Mouse (Mus musculus) cerebellum, adult 11-12 months (tissue): ENCODE measurements around the gene Ung.

ENCODE experiments used
- DNase-seq: peaks from one replicate; pipeline ENCODE4 v3.0.0; 2022

The Ung gene

DNA sequence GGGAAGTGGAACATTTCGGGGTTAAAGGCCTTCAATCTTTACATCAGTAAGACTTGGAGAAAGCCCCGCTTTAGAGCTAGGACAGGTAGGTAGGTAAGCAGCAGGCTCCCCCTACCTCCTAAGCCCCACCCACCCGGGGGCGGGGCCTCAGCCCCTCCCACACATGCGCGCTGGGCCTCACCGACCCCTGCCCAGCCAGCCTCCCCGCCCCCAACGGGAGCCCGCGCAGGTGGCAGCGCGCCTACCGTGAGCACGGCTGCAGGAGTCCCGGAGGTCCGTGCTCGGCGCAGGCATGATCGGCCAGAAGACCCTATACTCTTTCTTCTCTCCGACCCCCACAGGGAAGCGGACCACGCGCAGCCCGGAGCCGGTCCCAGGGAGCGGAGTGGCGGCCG, at the start of gene Ung:
Gene Ung, plus strand, starts transcription at position 176 of the 395 bp plus-strand sequence.
- peak; percentile 67 for DNase-seq

DNA sequence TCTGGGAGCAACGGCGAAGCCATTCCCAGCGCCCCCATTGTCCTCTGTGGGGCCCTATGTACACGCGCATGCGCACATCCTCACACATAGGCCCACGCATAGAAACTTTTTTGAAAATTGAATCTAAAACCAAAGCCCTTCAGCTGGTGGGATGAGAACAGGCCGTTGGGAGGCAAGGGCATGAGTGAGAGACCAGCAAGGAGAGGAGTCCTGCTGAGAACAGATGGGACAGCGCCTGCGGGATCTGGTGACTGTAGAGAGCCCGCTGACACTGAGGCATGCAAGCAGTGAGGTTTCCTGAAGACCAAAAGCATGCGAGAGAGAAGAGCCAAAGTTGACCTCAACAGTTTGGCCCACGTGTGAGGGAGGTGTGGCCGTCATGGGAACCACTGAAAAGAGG, 44.7 kb upstream of the Ung start:
- DNase-seq: peak; percentile 72

DNA sequence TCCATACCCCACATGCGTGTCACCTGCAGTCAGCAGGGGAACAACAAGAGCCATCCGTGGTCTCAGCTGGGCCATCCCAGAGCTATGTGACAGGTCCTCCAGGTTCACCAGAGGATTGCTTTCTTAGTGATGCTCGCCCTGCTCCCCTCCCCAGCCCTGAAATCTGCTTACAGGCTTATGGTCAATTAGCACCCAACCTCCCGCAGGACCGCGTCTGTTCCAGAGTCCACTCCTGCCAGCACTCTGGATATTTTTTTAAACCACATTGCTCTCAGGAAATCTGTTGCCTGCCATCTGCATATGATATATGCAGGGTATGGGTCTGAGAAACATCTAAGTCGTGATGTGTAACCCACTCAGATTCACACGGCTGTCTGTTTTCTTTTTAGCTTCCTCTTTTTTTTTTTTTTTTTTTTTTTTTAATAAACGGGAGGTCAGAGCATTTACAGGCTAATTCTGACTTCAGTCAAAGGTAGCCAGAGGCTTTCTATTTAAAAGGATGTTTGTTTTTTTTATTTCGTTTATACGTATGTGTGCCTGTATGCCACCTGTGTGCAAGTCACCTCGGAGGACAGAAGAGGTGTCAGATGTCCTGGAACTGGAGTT, 42.2 kb upstream of the Ung start:
- peak; percentile 75 for DNase-seq

DNA sequence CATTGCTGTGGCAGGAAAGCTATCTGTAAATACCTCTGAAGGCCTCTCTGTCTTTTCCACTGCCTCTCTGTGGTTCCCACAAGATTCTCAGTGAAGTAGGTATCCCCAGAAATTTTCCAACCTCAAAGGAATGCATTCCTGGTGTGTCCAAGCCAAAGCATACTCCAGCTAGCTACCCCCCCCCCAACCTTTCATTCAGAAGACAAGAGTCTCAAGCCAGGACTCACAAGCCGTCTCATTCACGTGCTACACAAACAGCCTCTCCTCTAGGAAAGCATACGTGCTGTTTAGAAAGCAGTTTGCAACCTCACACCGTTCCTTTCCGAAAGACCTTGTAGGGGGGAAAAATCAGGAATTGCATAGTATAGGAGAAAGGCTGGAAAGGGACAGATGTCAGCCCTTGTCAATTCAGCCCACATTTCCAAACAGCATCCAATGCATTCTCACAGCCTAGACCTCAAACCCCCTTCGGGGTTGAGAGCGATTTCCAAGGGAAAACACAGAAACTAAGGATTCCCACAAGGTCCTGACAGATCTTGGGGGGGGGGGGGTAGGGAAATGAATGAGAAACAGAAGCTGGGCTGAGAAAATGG, 39.7 kb upstream of the Ung start:
- DNase-seq: no peak

DNA sequence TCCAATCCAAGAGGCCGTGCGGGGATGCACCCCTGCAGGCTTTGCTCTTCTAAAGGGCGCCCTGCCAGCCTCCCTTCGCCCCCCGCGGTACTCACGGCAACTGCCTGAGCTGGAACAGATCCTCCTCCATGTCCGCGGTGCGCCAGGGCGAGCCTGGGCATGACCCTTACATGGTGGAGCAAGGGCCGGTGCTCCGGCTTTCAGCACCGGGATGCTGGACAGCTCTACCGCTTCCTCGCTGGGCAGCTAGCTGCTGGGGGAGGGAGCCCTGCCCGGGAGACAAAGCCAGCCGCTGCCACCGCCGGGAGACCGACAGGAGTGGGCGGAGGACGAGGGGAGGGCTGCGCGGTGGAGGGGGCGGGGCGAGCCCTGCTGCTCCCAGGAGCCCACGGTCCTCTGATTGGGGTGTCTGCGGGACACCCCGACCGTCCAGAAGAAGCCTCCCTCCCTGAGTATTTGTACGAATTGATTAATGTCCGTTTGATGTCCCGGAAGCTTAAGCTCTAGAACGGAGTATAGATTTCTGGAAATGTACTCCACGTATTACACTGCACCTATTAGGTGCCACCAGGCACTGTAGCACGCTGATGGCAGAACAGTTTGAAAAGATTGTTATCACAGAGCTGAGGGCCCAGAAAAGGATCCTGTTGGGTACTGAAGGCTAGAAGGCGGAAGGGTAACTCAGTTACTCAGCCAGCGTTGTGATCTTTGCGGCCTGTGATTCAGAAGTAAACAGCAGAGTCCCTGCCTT, 39.0 kb upstream of the Ung start, which contains the start of gene Svop:
Gene Svop, minus strand, starts transcription at position 514 of the 751 bp plus-strand sequence.
- DNase-seq: peak; percentile 90

DNA sequence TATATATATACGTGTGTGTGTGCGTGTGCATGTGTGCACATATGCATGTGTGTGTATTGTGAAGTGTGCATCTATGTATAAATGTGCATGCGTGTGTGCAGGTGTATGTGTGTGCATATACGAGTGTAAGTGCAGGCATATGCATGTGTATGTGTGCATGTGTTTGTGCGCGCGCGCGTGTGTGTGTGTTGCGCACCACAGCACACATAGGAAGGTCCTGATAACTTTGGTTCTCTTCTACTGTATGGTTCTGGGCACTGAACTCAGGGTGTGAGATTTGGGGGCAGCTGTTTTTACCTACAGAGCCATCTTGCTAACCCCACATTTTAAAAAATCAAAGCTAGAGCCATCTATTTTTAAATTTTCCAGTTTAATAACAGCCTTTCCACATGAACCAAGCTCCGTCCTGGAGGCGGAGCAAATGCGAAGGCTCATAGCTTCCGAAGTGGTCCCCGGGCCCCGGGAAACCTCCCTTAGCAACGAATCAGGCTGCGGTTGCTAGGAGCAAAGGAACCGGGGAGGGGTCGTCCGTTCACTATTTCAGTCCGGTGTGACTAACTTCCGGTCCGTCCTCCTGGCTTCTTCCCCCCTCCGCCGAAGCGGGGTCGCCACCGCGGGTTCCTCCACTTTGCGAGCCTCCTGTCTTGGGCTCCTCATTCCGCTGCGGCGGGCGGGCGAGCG, 30.3 kb upstream of the Ung start:
- peak; percentile 87 for DNase-seq

DNA sequence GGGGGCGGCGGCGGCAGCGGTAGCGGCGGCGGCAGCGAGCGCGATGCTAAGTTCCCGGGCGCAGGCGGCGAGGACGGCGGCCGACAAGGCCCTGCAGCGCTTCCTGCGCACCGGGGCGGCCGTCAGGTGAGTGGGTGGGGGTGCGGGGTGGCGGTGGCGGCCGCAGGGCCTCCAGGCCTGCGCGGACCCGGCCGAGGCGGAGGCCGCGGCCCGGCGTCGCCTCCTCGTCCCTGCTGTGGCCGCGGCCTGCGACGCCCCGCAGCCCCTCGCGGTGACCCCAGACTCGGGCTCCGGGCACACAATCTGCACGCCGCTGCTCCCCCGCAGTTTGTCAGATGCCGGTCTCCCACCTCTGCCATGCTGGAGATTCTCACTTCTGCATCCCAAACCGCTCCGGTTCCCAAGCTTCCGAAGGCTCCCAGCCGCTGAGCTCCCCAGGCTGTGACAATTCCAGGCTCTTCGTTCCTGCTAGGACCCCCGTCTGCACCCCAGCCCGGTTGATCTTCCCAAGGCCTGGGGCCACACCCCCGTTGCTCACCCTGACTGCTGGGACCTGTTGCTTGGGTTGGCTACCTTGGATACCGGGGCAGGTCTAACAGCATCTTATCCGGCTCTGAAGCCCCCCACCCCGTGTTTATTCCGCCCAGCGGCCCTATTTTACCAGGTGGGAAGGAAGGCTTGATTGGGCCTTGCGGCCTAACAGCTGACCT, 29.6 kb upstream of the Ung start:
- peak; percentile 50 for DNase-seq

DNA sequence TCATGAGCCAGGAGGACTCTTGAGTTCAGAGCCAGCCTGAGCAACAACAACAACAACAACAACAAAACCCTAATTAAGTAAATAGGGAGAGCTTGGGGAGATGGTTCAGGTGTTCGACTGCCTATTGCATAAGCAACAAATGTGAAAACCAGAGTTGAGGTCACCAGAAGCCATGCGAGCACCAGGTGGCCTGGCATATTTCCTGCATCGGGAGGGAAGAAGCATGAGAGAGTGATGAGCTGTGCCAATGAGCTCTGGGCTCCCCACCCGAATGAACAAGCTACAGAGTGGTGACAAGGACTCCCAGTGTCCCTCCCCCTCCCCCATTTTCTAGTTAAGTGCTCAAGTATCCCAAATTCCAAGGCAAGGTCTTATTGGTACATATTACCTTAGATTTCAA, 28.3 kb upstream of the Ung start:
- peak; percentile 61 for DNase-seq

DNA sequence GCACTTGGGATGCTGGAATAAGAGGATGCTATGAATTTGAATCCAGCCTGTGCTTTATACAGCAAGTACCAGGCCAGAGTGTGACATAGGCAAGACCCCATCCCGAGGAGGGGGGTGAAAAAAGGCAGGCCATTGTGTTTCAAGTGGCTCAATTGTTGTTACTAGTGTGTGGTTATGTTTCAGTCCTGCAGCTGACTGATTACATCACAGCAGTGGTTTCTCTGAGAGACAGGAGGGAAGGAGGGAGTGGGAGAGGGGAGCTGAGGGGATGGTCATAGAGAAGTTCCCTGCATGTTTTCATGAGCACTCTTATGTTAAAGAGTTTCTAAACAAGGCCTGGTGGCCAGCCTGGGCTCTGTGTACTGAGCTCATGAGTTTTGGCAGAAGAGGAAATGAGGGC, 27.4 kb upstream of the Ung start:
- no peak for DNase-seq

DNA sequence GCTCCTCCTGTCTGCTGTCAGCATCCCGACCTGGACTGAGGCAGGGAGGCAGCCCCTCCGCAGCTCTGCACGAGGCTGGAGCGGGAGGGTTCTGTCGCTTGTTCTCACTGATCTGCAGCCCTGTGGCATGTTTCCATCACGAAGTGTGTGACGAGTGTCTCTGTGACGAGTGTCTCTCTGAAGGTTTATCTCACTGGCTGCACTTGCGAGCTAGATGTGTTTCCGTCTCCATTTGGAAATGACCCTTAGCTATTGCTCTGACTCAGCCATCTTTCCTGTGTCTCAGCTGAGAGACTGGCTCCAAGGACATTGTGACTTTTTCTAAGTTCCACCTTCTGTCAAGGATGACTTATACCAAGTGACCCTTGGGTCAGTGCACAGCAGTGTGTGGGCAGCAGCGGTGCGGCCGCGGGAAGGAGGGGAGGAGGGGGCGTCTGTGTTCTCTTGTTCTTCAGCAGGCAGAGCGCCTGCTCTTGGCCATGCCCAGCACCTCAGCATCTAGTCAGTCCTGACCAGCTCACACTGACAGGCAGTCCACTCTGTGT, 23.7 kb upstream of the Ung start:
- no peak for DNase-seq

DNA sequence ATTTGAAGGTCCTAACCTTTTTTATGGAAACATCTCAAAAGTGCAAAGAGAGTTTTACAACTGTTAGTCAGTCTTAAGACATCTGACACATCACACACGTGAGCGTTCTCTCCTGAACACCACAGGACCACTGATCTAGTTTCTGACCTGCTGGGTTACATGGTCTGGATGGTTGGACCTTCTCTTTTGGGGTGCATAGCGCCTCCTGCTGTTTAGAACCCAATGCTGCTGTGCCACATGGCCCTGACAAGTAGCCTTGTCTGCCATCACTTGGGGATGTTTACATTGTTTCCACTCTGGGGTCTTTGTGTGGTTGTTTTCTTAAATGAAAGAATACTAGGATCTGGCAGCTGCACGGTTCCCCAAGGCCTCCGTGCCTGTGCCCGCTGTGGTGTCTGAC, 16.9 kb upstream of the Ung start:
- DNase-seq: no peak

DNA sequence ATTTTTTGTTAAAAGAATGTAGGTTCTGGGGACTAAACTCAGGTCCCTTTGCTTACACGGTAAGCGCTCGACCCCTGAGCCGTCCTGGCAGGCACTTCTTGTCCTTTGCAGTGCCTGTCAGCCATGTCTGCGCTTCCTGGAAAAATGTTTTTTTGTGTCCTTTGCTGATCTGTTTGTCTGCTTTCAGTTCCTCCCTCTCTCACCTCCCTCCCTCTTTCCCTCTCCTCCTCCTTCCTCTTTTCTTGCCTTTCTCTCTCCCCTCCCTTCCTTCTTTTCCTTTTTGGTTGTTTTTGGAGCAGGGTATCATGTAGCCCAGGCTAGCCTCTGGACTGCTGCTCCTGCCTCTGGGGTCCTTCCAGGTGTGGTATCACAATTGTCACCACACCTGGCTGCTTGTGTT, 15.2 kb upstream of the Ung start:
- DNase-seq: no peak

DNA sequence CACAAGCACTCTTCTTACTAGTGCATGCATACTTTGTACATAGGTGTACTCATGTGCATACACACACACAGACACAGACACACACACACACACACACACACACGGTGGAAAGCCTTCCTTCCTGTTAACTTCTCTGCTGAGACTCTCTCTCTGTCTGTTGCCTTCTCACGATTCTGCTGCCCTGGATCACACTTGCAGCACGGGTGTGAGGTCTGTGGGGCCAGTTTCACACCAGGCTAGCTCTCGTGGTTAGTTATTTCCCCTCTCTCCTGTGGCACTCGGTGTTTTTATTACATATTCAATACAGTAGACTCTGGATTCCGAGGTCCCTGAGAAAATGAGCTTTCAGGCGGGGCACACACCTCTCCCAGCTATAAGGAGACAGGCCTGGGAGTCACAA, 13.6 kb upstream of the Ung start:
- no peak for DNase-seq

DNA sequence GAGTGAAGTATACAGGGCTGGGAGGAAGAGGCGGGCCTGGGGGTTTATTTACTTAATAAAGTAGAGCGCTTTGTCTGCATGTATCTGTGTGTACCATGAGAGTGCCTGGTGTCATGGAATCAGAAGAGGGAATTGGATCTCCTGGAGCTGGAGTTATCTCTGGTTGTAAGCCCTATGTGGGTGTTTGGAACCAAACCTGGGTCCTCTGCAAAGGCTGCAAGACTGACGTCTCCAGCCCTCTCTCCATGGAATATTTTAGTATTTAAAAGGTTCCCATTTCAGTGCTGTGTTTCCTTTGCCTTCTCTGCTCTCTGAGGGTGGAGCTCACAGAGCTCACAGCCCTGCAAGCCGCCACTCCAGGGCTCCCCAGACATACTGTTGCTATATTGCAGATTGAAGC, 10.4 kb upstream of the Ung start:
- DNase-seq: no peak

DNA sequence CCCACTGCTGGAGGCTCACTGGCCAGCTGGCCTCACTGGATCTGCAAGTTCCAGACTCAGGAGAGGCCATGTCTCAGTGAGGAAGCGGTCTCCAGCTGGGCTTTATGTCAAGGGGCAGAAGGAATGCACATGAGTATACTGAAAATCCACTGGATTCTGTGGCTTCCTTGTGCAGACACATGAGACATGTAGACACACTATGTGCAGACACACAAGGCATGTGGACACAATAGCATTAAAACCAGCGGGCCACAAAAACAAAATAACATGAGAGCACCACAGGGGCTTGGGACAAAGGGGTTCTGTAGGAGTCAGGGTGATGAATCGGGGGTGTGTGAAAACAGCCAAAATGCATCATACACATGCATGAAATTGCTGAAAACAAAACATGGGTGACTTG, 4.2 kb upstream of the Ung start:
- no peak for DNase-seq

DNA sequence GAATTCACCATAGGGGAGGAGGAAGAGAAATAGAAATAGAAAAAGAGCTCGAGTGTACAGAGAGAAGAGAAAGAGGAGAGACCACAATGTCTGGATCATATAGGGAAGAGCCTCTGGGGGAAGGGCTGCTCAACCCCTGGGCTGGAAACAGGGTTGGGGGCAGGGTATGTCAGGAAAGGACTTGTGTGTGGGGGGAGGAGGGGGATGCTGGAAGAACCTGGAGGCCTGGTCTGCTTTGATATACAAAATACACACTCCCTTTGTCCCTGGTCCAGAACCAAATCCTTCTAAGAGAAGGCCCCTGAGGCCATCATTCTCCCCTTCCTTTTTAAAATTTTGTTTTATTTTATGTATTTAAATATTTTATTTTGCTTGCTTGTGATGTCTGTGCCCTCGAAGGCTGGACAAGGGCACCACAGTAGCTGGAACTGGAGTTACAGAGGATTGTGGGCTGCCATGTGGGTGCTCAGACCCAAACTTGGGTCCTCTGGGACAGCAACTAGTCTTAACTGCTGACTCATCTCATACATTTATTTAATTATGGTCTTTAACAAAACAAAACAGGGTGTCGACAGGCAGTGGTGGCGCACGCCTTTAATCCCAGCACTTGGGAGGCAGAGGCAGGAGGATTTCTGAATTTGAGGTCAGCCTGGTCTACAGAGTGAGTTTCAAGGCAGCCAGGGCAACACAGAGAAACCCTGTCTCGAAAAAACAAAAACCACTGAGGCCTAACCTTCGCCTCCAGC, 3.5 kb upstream of the Ung start:
- DNase-seq: peak; percentile 11

DNA sequence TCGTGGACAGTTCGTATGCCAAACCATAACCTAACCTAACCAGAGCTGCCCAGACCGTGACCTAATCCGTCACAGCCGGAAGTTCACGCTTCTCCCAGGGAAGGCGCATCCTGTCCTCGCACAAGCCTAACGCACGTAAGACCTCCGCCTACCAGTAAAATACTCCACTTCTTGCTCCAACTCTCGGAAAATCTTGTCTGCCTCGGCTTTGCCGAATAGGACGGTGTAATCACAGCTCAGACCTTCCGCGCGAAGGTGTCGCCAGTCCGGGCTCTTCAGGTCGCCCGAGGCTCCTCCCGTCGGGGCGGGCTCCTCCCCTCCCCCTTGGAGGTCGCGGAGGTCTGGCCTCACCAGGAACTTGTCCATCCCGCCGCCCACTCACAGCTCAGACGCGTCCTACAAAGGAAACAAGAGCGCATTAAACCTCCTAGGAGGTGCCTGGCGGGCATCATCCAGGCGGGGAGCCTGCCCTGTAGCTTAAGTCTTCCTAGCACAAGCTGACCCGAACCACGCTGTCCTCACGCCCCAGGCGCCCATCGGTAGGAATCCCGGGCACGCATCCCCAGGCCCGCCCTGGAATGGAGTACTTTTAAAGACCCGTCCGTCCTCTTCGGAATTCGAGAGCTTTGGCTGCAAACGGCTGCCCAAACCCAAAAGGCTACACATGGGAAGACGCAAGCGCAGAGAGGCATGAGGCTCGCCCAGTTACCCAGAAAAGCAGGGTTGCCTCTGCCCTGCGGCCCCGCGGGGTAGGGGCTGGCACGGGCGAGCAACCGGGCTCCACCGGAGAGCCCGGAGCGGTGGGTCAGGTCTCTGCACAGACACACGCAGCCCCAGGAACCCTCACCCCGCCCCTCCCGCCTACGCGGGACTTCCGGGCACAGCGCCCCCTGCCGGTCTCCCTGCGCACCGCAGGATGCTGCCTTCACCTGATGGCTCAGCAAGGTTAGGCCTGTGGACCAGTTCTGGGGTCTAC, 2.5 kb upstream of the Ung start, which contains the start of gene Alkbh2:
Gene Alkbh2, minus strand, starts transcription at position 845 of the 976 bp plus-strand sequence.
- peak; percentile 78 for DNase-seq

DNA sequence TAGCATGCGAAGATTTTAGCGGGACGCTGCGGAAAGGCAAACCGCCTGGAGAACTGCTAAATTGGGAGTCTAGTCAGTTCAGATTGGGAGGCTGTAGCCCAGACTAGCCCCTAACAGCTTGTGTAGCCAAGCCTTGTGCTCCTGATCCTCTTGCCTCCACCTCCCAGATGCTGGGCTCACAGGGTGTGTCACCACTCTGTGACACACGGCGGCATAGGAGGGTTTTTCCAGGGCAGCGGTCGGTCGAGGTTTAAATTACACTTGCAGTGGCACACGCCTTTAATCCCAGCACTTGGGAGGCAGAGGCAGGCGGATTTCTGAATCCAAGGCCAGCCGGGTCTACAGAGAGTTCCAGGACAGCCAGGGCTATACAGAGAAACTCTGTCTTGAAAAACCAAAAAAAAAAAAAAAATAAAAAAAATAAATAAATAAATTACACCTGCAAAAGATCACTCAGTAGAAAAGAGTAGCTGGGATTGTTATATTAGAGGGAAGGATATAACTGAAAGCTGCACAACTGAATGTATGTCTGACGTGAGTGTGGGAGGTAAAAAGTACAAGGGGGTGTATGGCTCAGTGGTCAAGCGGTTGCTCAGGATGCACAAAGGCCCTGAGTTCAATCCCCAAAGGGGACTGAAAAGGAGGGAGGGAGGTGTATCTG, 506 bp upstream of the Ung start:
- DNase-seq: peak; percentile 46

DNA sequence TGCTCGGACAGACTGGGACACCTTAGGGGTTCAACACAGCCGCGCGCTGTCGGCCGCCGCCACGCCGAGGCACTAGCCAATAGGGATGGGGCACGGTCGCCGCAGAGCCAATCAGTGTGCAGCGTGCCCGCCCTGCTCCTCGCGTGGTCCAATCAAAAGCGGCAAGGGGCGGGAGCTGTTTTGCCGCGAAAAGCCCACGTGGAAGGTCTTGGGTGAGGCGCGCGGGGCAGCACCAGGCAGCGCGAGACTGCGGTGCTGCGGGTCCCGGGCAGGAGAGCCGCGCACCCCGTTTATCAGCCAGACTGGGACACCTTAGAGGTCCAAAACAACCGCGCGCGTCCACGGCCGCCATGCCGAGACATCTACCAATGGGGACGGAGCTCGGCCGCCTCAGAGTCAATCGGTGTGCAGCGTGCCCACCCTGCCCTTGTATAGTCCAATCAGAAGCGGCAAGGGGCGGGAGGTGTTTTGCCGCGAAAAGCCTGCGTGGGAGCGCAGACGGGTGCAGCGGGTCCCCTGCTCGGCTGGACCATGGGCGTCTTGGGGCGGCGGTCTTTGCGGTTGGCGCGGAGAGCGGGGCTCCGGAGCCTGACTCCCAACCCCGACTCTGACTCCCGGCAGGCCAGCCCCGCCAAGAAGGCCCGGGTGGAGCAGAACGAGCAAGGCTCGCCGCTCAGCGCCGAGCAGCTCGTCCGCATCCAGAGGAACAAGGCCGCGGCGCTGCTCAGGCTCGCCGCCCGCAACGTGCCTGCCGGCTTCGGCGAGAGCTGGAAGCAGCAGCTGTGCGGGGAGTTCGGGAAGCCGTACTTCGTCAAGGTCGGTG, 723 bp downstream of the Ung start:
- DNase-seq: peak; percentile 88
